Mouse (Mus musculus) intestine, postnatal 0 days (tissue): ENCODE data around the gene 4930568D16Rik. TPM values are rescaled to one million over a fixed set of nuclear protein-coding genes. Genes with fewer than 3 reads are reported as not detected.

Experiments
- ATAC-seq: fragments of 200-750 bp; cut with Nextera tagmentation; 2 replicates; pipeline ENCODE4 v1.8.0; 2017; ENCODE audit warnings: mild to moderate bottlenecking, moderate TSS enrichment, moderate library complexity
- H3K27ac ChIP-seq: fragments of 300-500 bp; sonication (generic); 2 replicates; pipeline ENCODE4 v1.5.1; 2014; ENCODE audit warnings: mild to moderate bottlenecking, low read depth, low read length, moderate library complexity
- H3K27me3 ChIP-seq: fragments of 300-500 bp; sonication (generic); replicated peaks from 2 replicates; pipeline ENCODE4 v1.6.1; 2014; ENCODE audit warnings: low read length, mixed read lengths; ENCODE audit not compliant: control insufficient read depth, insufficient read depth
- H3K36me3 ChIP-seq: fragments of 300-500 bp; sonication (generic); 2 replicates; pipeline ENCODE4 v1.6.1; 2014; ENCODE audit warnings: mild to moderate bottlenecking, moderate library complexity; ENCODE audit not compliant: control insufficient read depth, insufficient read depth
- H3K4me1 ChIP-seq: fragments of 300-500 bp; sonication (generic); replicated peaks from 2 replicates; pipeline ENCODE4 v1.6.1; 2014; ENCODE audit warnings: antibody characterized with exemption, low read length, mixed read lengths; ENCODE audit not compliant: control insufficient read depth, insufficient read depth
- H3K4me2 ChIP-seq: fragments of 300-500 bp; sonication (generic); replicated peaks from 2 replicates; pipeline ENCODE4 v1.6.1; 2014; ENCODE audit warnings: low read depth, mild to moderate bottlenecking, moderate library complexity
- H3K4me3 ChIP-seq: fragments of 300-500 bp; sonication (generic); 2 replicates; pipeline ENCODE4 v1.5.1; 2014; ENCODE audit warnings: low read depth, low read length
- H3K9ac ChIP-seq: fragments of 300-500 bp; sonication (generic); 2 replicates; pipeline ENCODE4 v1.6.1; 2014; ENCODE audit warnings: mild to moderate bottlenecking, low read depth, low read length
- H3K9me3 ChIP-seq: fragments of 300-500 bp; sonication (generic); 2 replicates; pipeline ENCODE4 v1.6.1; 2016; ENCODE audit warnings: mixed run types; ENCODE audit not compliant: control insufficient read depth
- CTCF ChIP-seq: sonication (generic); IDR thresholded peaks from 2 replicates; pipeline ENCODE4 v1.5.1; 2016; ENCODE audit warnings: low read depth, mild to moderate bottlenecking, control low read depth, antibody characterized with exemption, moderate library complexity
- WGBS: fragments of 180-500 bp; shearing (Covaris S2); extraction: QIAGEN DNeasy Blood & Tissue Kit; methylation state at CpG from one replicate; pipeline ENCODE4 v1.1.7; 2014; 5-methylcytosine and 5-hydroxymethylcytosine counted together
- polyA plus RNA-seq: library from polyadenylated mRNA; unstranded; fragments of >200 nt; fragmentation: Nextera tagmentation; extraction: Ambion mirVana; gene quantifications from 2 replicates; pipeline ENCODE4 v1.2.1, GENCODE M21; 2015

The 4930568D16Rik gene
- polyA plus RNA-seq, 1 experiment from 2014 or later, result not detected

DNA sequence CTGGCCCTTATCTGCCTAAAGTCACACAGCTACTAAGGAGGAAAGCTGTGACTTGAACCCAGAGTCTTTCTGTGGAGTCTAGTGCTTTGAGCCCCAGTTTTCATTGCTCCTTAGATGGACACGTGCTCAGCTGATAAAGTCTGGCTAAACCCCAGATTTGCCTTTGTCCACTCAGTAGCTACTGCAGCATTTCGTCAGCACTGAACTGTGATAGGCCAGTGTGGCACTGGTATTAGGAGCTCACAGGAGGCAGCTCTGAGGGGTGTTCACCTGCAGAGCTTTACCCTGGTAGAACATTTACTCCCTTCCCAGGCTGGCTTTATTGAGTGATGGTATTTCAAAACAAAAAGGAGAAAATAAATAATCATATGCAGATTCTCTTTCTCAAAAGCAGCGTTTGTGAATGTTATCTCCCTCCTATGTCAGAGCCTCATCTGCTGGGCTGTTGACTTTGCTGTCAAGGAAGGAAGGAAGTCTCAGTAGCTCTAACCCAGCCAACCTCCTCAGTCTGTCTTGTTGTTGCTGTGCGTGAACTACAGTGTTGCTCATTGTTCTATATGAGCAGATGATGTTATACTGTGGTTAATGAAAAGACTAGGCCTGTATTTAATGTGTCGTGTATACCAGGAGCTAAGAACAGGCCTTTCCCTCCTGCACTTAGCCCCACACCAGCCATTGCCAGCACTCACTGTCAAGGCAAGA lies 41.0 kb upstream of the 4930568D16Rik start:
- H3K27me3 ChIP-seq, result no peaks in the 10 kb centered on the region
- H3K9me3 ChIP-seq, result no peaks in the 10 kb centered on the region
- no peak for ATAC-seq
- no peaks in the 10 kb centered on the region for H3K4me1 ChIP-seq
- no peak overlapping the region for H3K9ac ChIP-seq
- no peak overlapping the region for H3K4me3 ChIP-seq
- TF ChIP-seq CTCF, result no peak
- 63% methylated on average over 5 of the region's 5 CpGs for WGBS
- peaks cover 18% of the 10 kb centered on the region for H3K36me3 ChIP-seq
- H3K27ac ChIP-seq, result no peak overlapping the region
- H3K4me2 ChIP-seq, result no peak overlapping the region

GRCm38 (mm10) chr2:35407878-35408277 lies 40.3 kb upstream of the 4930568D16Rik start:
- no peaks in the 10 kb centered on the region for H3K4me1 ChIP-seq
- no peak overlapping the region for H3K27ac ChIP-seq
- H3K4me2 ChIP-seq, result no peak overlapping the region
- H3K9me3 ChIP-seq, result no peaks in the 10 kb centered on the region
- no peak for TF ChIP-seq CTCF
- no peaks in the 10 kb centered on the region for H3K27me3 ChIP-seq
- H3K4me3 ChIP-seq, result no peak overlapping the region
- ATAC-seq, result no peak
- 62% methylated on average over 7 of the region's 7 CpGs for WGBS
- peaks cover 18% of the 10 kb centered on the region for H3K36me3 ChIP-seq
- H3K9ac ChIP-seq, result no peak overlapping the region

- H3K4me1 ChIP-seq, result no peaks in the 10 kb centered on the region
- H3K36me3 ChIP-seq, result peaks cover 18% of the 10 kb centered on the region
- 44% methylated on average over 6 of the region's 6 CpGs for WGBS
- H3K27me3 ChIP-seq, result no peaks in the 10 kb centered on the region
- TF ChIP-seq CTCF, result no peak
- ATAC-seq, result no peak
- no peak overlapping the region for H3K27ac ChIP-seq
- no peaks in the 10 kb centered on the region for H3K9me3 ChIP-seq
- no peak overlapping the region for H3K4me3 ChIP-seq
- no peak overlapping the region for H3K4me2 ChIP-seq
- H3K9ac ChIP-seq, result no peak overlapping the region
These were observed 39.7 kb upstream of the 4930568D16Rik start for GRCm38 (mm10) chr2:35407266-35407665.

GRCm38 (mm10) chr2:35406611-35407010 lies 39.1 kb upstream of the 4930568D16Rik start:
- peaks cover 18% of the 10 kb centered on the region for H3K36me3 ChIP-seq
- TF ChIP-seq CTCF, result no peak
- no peaks in the 10 kb centered on the region for H3K4me1 ChIP-seq
- no peaks in the 10 kb centered on the region for H3K9me3 ChIP-seq
- H3K9ac ChIP-seq, result no peak overlapping the region
- WGBS, result 69% methylated on average over 1 of the region's 1 CpGs
- no peak overlapping the region for H3K27ac ChIP-seq
- no peak for ATAC-seq
- no peak overlapping the region for H3K4me2 ChIP-seq
- no peak overlapping the region for H3K4me3 ChIP-seq
- H3K27me3 ChIP-seq, result no peaks in the 10 kb centered on the region

GRCm38 (mm10) chr2:35402391-35402790 lies 34.9 kb upstream of the 4930568D16Rik start:
- TF ChIP-seq CTCF, result no peak
- 89% methylated on average over 16 of the region's 16 CpGs for WGBS
- Histone ChIP-seq H3K27me3 (no peaks in the 10 kb centered on the region), H3K4me2 (no peak overlapping the region), H3K36me3 (no peaks in the 10 kb centered on the region), H3K9me3 (no peaks in the 10 kb centered on the region), H3K4me3 (no peak overlapping the region), H3K27ac (no peak overlapping the region), H3K4me1 (no peaks in the 10 kb centered on the region; the same call in 1 of the 2 replicates), H3K9ac (no peak overlapping the region)
- no peak for ATAC-seq

DNA sequence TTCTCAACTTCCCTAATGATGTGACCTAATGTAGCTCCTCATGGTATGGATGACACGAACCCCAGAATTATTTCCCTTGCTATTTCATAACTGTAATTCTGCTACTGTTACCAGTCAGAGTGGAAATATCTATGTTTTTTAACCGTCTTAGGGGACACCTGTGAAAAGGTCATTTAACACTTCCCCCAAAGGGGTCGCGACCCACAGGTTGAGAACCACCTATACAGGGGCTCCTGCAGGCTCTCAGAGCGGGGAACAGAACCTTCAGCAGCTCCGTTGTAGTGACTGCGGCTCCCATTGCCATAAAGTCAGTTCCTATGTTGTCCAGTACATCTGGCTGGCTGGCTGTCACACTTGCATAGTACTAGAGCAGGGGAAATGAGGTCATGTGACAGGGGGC lies 33.2 kb upstream of the 4930568D16Rik start:
- no peak overlapping the region for H3K4me3 ChIP-seq
- 89% methylated on average over 7 of the region's 7 CpGs for WGBS
- no peak for TF ChIP-seq CTCF

More for the DNA sequence above, 33.2 kb upstream of the 4930568D16Rik start:
- Histone ChIP-seq H3K27me3 (no peaks in the 10 kb centered on the region), H3K9me3 (no peaks in the 10 kb centered on the region), H3K4me2 (no peak overlapping the region), H3K36me3 (no peaks in the 10 kb centered on the region), H3K9ac (no peak overlapping the region), H3K4me1 (no peaks in the 10 kb centered on the region; the same call in 1 of the 2 replicates), H3K27ac (no peak overlapping the region)
- no peak for ATAC-seq
